Mouse (Mus musculus) bone marrow, adult 2 months (tissue): Measurements from ENCODE around the gene Mocs1.

Experiments
- CTCF ChIP-seq: fragments of 200-500 bp; IDR thresholded peaks from 2 replicates; pipeline ENCODE4 v1.5.1; 2011; ENCODE audit warnings: low read length, control low read depth; ENCODE audit not compliant: control insufficient read depth, insufficient read depth
- POLR2A ChIP-seq: fragments of 200-500 bp; IDR thresholded peaks from 2 replicates; pipeline ENCODE4 v1.6.1; 2011; ENCODE audit warnings: low read depth, mild to moderate bottlenecking, control low read depth, low read length, borderline replicate concordance; ENCODE audit not compliant: control insufficient read depth

DNA sequence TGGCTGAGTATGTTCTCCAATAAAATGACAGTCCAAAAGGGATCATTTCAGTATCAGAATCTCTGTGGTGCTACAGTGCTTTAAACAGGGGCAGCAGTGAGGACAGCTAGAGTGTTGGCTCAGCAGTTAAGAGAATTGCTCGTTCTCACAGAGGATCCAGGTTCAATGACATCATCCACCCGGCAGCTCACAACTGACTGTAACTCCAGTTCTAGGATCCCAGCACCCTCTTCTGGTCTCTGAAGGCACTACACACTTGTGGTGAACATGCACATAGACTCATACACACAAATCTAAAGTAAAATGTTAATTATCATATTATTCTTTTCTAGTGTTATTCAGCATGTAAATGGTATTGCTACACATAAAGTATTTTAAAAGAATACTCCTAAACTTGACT, 40.4 kb upstream of the Mocs1 start:
- TF ChIP-seq CTCF (no peak), POLR2A (no peak)
